In the genomic region with DNA sequence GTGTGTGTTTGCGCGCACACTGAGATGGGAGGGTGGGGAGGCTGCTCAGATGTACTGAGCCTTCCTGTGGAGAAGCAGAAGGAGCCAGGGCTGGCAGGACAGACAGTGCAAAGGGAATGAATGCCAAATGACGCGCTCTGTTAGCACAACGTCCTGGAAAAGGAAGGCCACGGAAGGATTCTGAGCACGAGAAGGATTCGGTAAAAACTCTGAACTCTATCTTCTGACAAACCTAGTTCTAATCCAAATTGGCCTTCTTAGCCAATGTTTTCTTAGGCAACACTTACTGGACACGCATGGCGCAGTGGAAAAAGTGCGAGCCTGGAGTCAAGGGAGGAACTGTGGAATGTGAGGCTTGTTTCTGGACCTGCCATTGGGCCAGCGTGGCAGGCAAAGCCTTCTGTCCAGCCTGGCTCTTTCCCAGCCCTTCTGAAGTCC, we compare ENCODE assay signal across 11 mouse cellular contexts.
DNase-seq lines count a peak whose midpoint lies in the region; ATAC-seq and TF ChIP-seq lines count a peak whose summit lies in the region.
"Had no signal": no experiment of that assay in that cellular context is flagged by ENCODE, and none has a peak within 500 bp of the region (broad histone marks: within the 10 kb centered on the region; RNA-seq: fewer than 3 reads in every experiment).

No protein-coding gene starts in this region.

- H3K9me3 ChIP-seq in hindbrain, postnatal 0 days (ENCODE audit: low read length): no peaks in the 10 kb centered on the region
- H3K9me3 ChIP-seq in hindbrain, embryonic 10.5 days: no peaks in the 10 kb centered on the region
- H3K9me3 ChIP-seq in limb, embryonic 12.5 days: no peaks in the 10 kb centered on the region
- H3K9me3 ChIP-seq: midbrain, embryonic 12.5 days had no signal

- TF ChIP-seq CTCF in hindbrain, postnatal 0 days (IDR thresholded peaks at IDR 0.05; ENCODE audit: low read depth): no peak
- TF ChIP-seq CTCF in bone marrow macrophage, adult 2 months (IDR thresholded peaks at IDR 0.05; ENCODE audit: low read depth, low read length): no peak

- no peak overlapping the region for H3K4me3 ChIP-seq in hindbrain, postnatal 0 days (ENCODE audit: low read length)
- H3K4me3 ChIP-seq in hindbrain, embryonic 10.5 days: no peak overlapping the region
- no peak overlapping the region for H3K4me3 ChIP-seq in bone marrow macrophage, adult 2 months (ENCODE audit: insufficient read depth, low read length)
- H3K4me3 ChIP-seq in limb, embryonic 12.5 days (replicated peaks): no peak overlapping the region
- H3K4me3 ChIP-seq: midbrain, embryonic 12.5 days had no signal

- WGBS in hindbrain, postnatal 0 days: 69% methylated on average over 12 of the region's 12 CpGs
- 79% methylated on average over 12 of the region's 12 CpGs for WGBS in hindbrain, embryonic 10.5 days
- WGBS in limb, embryonic 12.5 days: 84% methylated on average over 12 of the region's 12 CpGs

- peak; percentile 42 for DNase-seq in hindbrain, postnatal 0 days (ENCODE audit: low spot score)
- no peak for DNase-seq in hindbrain, embryonic 10.5 days (ENCODE audit: low spot score)
- DNase-seq in fibroblast of lung, adult 2 months (ENCODE audit: low read depth): peak; percentile 25
- no peak for DNase-seq in spleen, postnatal 36 days (ENCODE audit: low spot score in 2 of 2)
- DNase-seq in kidney, adult 18-20 months: no peak
- DNase-seq: forebrain, postnatal 0 days; thymus, postnatal 4 days had no signal

- no peaks in the 10 kb centered on the region for H3K4me1 ChIP-seq in hindbrain, postnatal 0 days (ENCODE audit: insufficient read depth, low read length)
- H3K4me1 ChIP-seq in hindbrain, embryonic 10.5 days (replicated peaks): no peaks in the 10 kb centered on the region; the same call in 1 of the 2 replicates
- H3K4me1 ChIP-seq in bone marrow macrophage, adult 2 months (ENCODE audit: control insufficient read depth, insufficient read depth, low read length): peaks cover 14% of the 10 kb centered on the region
- H3K4me1 ChIP-seq in limb, embryonic 12.5 days (replicated peaks): peaks cover 8% of the 10 kb centered on the region; the same call in 1 of the 2 replicates
- H3K4me1 ChIP-seq: midbrain, embryonic 12.5 days had no signal

- peak; percentile 69; the same call in 1 of the 2 replicates for ATAC-seq in hindbrain, postnatal 0 days
- no peak for ATAC-seq in limb, embryonic 12.5 days (ENCODE audit: insufficient number of reproducible peaks, insufficient read depth, low FRiP score, low TSS enrichment, low read depth)
- no peak for ATAC-seq in CD4-positive, CD25-positive, alpha-beta regulatory T cell, adult 4 months
- ATAC-seq: forebrain, postnatal 0 days had no signal

- no peaks in the 10 kb centered on the region for H3K36me3 ChIP-seq in hindbrain, postnatal 0 days (ENCODE audit: insufficient read depth, low read length)
- no peaks in the 10 kb centered on the region for H3K36me3 ChIP-seq in hindbrain, embryonic 10.5 days
- no peaks in the 10 kb centered on the region for H3K36me3 ChIP-seq in limb, embryonic 12.5 days
- H3K36me3 ChIP-seq: midbrain, embryonic 12.5 days had no signal

- no peak overlapping the region for H3K4me2 ChIP-seq in hindbrain, postnatal 0 days (ENCODE audit: low read depth, low read length)
- H3K4me2 ChIP-seq in limb, embryonic 12.5 days: no peak overlapping the region
- H3K4me2 ChIP-seq: midbrain, embryonic 12.5 days had no signal

- no peaks in the 10 kb centered on the region for H3K27me3 ChIP-seq in hindbrain, postnatal 0 days (ENCODE audit: insufficient read depth, low read length)
- no peaks in the 10 kb centered on the region for H3K27me3 ChIP-seq in hindbrain, embryonic 10.5 days (ENCODE audit: insufficient read depth, poor library complexity, severe bottlenecking)
- no peaks in the 10 kb centered on the region for H3K27me3 ChIP-seq in limb, embryonic 12.5 days
- H3K27me3 ChIP-seq: midbrain, embryonic 12.5 days had no signal

- no peak overlapping the region for H3K27ac ChIP-seq in hindbrain, postnatal 0 days
- no peak overlapping the region for H3K27ac ChIP-seq in hindbrain, embryonic 10.5 days
- peak overlapping the region; percentile 71 for H3K27ac ChIP-seq in bone marrow macrophage, adult 2 months (ENCODE audit: insufficient read depth, low read depth, low read length)
- H3K27ac ChIP-seq in limb, embryonic 12.5 days: peak overlapping the region; percentile 53
- H3K27ac ChIP-seq: midbrain, embryonic 12.5 days had no signal

- H3K9ac ChIP-seq in hindbrain, postnatal 0 days (replicated peaks; ENCODE audit: low read length): no peak overlapping the region
- no peak overlapping the region for H3K9ac ChIP-seq in limb, embryonic 12.5 days (replicated peaks)
- H3K9ac ChIP-seq: forebrain, postnatal 0 days; midbrain, embryonic 12.5 days had no signal

- no peak for TF ChIP-seq POLR2A in bone marrow macrophage, adult 2 months (IDR thresholded peaks at IDR 0.05; ENCODE audit: borderline replicate concordance, low read depth, low read length)

Comparison
In these comparisons a context has a peak if more than half of its experiments do, and no peak if none do; other contexts are left out.
1. DNase-seq: peak in hindbrain, postnatal 0 days (single experiment) and fibroblast of lung, adult 2 months (single experiment); none in hindbrain, embryonic 10.5 days (single experiment), spleen, postnatal 36 days (0 of 2) and kidney, adult 18-20 months (single experiment).
2. H3K27ac ChIP-seq: peak in bone marrow macrophage, adult 2 months (single experiment) and limb, embryonic 12.5 days (single experiment); none in hindbrain, postnatal 0 days (single experiment) and hindbrain, embryonic 10.5 days (single experiment).